Mouse (Mus musculus) small intestine, adult 2 months (tissue): Measurements from ENCODE around the gene Rab19.

ENCODE experiments used
- CTCF ChIP-seq: fragments of 200-500 bp; IDR thresholded peaks from 2 replicates; pipeline ENCODE4 v1.5.1; 2012; ENCODE audit warnings: low read depth, mild to moderate bottlenecking, control low read depth, inconsistent platforms, low read length, moderate library complexity, mixed read lengths; ENCODE audit not compliant: insufficient replicate concordance, insufficient read length; ENCODE audit errors: extremely low read depth
- POLR2A ChIP-seq: fragments of 200-500 bp; IDR thresholded peaks from 2 replicates; pipeline ENCODE4 v1.6.1; 2012; ENCODE audit warnings: low read depth, mild to moderate bottlenecking, control low read depth, inconsistent platforms, low read length, moderate library complexity

- TF ChIP-seq POLR2A (no peak), CTCF (peak; percentile 61; the same call in 1 of the 2 replicates)
These were observed 34.8 kb downstream of the Rab19 start for GRCm38 (mm10) chr6:39415762-39416161.
